Mouse (Mus musculus) MEL (cell line): ENCODE measurements around the gene Hoxa11. TPM values are rescaled to one million over a fixed set of nuclear protein-coding genes. Genes with fewer than 3 reads are reported as not detected.

Source experiments
- DNase-seq: peaks from one replicate; pipeline ENCODE4 v3.0.0; 2011; ENCODE audit warnings: low read depth, low spot score
- H3K27ac ChIP-seq: 2 replicates; pipeline ENCODE4 v1.5.1; 2012; ENCODE audit warnings: low read depth, mild to moderate bottlenecking, control low read depth, low read length, moderate library complexity; ENCODE audit not compliant: control insufficient read depth
- H3K27me3 ChIP-seq, 2 experiments: fragments of 150-350 bp in 1 of 2; sonication (generic) in 1 of 2; 2 replicates each; pipeline ENCODE4 v1.6.1; 2012; ENCODE audit warnings: low read length in 2 of 2, mild to moderate bottlenecking in 2 of 2, improper control_type of control experiment in 1 of 2, moderate library complexity in 1 of 2; ENCODE audit not compliant: insufficient read depth in 2 of 2, control insufficient read depth in 1 of 2
- H3K36me3 ChIP-seq, 2 experiments: 2 replicates each; pipeline ENCODE4 v1.6.1; 2012 to 2014; ENCODE audit warnings: low read length in 2 of 2, improper control_type of control experiment in 1 of 2, inconsistent platforms in 1 of 2, mild to moderate bottlenecking in 1 of 2; ENCODE audit not compliant: insufficient read depth in 2 of 2, control insufficient read depth in 1 of 2
- H3K4me1 ChIP-seq, 2 experiments: fragments of 150-350 bp in 1 of 2; sonication (generic) in 1 of 2; 2 replicates each; pipeline ENCODE4 v1.6.1; 2012; ENCODE audit warnings: low read length in 2 of 2, improper control_type of control experiment in 1 of 2, mild to moderate bottlenecking in 1 of 2; ENCODE audit not compliant: insufficient read depth in 2 of 2, control insufficient read depth in 1 of 2
- H3K4me3 ChIP-seq, 2 experiments: fragments of 150-350 bp in 1 of 2; sonication (generic) in 1 of 2; 2 replicates each; pipeline ENCODE4 v1.5.1; 2012; ENCODE audit warnings: low read depth in 2 of 2, low read length in 2 of 2, mild to moderate bottlenecking in 2 of 2, moderate library complexity in 2 of 2, control low read depth in 1 of 2, improper control_type of control experiment in 1 of 2; ENCODE audit not compliant: control insufficient read depth in 1 of 2, insufficient read depth in 1 of 2
- H3K79me2 ChIP-seq: 2 replicates; pipeline ENCODE4 v1.6.1; 2012; ENCODE audit warnings: mild to moderate bottlenecking, low read length, moderate library complexity; ENCODE audit not compliant: control insufficient read depth, poor library complexity, insufficient read depth
- H3K9ac ChIP-seq: 2 replicates; pipeline ENCODE4 v1.6.1; 2012; ENCODE audit warnings: low read depth, mild to moderate bottlenecking, control low read depth, low read length, moderate library complexity; ENCODE audit not compliant: control insufficient read depth, poor library complexity, severe bottlenecking
- H3K9me3 ChIP-seq: fragments of 150-350 bp; sonication (generic); replicated peaks from 2 replicates; pipeline ENCODE4 v1.6.1; 2012; ENCODE audit warnings: mild to moderate bottlenecking, low read length, improper control_type of control experiment, moderate library complexity; ENCODE audit not compliant: insufficient read depth
- BHLHE40 ChIP-seq: IDR thresholded peaks from 2 replicates; pipeline ENCODE4 v1.6.1; 2012; ENCODE audit warnings: low read depth, mild to moderate bottlenecking, inconsistent platforms, low read length, improper control_type of control experiment, borderline replicate concordance
- E2F4 ChIP-seq: IDR thresholded peaks from 2 replicates; pipeline ENCODE4 v1.6.1; 2011; ENCODE audit warnings: low read depth, low read length, improper control_type of control experiment, borderline replicate concordance
- EP300 ChIP-seq, 2 experiments: IDR thresholded peaks; 2 replicates each; pipeline ENCODE4 v1.6.1; 2011; ENCODE audit warnings: improper control_type of control experiment in 2 of 2, low read length in 2 of 2, low read depth in 1 of 2, mild to moderate bottlenecking in 1 of 2
- GABPA ChIP-seq: IDR thresholded peaks from 2 replicates; pipeline ENCODE4 v1.6.1; 2012; ENCODE audit warnings: low read depth, mild to moderate bottlenecking, inconsistent platforms, low read length, improper control_type of control experiment, moderate library complexity
- KAT2A ChIP-seq: conservative IDR thresholded peaks from 2 replicates; pipeline ENCODE4 v1.6.1; 2012; ENCODE audit warnings: low read depth, low read length, improper control_type of control experiment, inconsistent platforms
- MAFK ChIP-seq: IDR thresholded peaks from 2 replicates; pipeline ENCODE4 v1.6.1; 2011; ENCODE audit warnings: low read depth, mild to moderate bottlenecking, low read length, improper control_type of control experiment, borderline replicate concordance
- MAX ChIP-seq: IDR thresholded peaks from 2 replicates; pipeline ENCODE4 v1.6.1; 2011; ENCODE audit warnings: low read length, improper control_type of control experiment
- MAZ ChIP-seq: IDR thresholded peaks from 2 replicates; pipeline ENCODE4 v1.6.1; 2012; ENCODE audit warnings: low read depth, mild to moderate bottlenecking, inconsistent platforms, low read length, improper control_type of control experiment
- NELFE ChIP-seq: IDR thresholded peaks from 2 replicates; pipeline ENCODE4 v1.6.1; 2011; ENCODE audit warnings: low read depth, low read length, improper control_type of control experiment
- NRF1 ChIP-seq: IDR thresholded peaks from 2 replicates; pipeline ENCODE4 v1.6.1; 2014; ENCODE audit warnings: low read depth, mild to moderate bottlenecking, inconsistent platforms, low read length, improper control_type of control experiment, moderate library complexity; ENCODE audit not compliant: poor library complexity, insufficient read depth, severe bottlenecking
- POLR2A ChIP-seq, 2 experiments: IDR thresholded peaks; 2 replicates each; pipeline ENCODE4 v1.6.1; 2011 to 2012; ENCODE audit warnings: low read length in 2 of 2, mild to moderate bottlenecking in 2 of 2, control low read depth in 1 of 2, improper control_type of control experiment in 1 of 2, low read depth in 1 of 2, moderate library complexity in 1 of 2; ENCODE audit not compliant: control insufficient read depth in 1 of 2, insufficient read depth in 1 of 2, poor library complexity in 1 of 2
- POLR2AphosphoS2 ChIP-seq: IDR thresholded peaks from 2 replicates; pipeline ENCODE4 v1.6.1; 2011; ENCODE audit warnings: low read length, improper control_type of control experiment
- RCOR1 ChIP-seq: IDR thresholded peaks from 2 replicates; pipeline ENCODE4 v1.6.1; 2012; ENCODE audit warnings: low read depth, mild to moderate bottlenecking, inconsistent platforms, low read length, improper control_type of control experiment
- SMC3 ChIP-seq: IDR thresholded peaks from 2 replicates; pipeline ENCODE4 v1.6.1; 2011; ENCODE audit warnings: low read depth, low read length, improper control_type of control experiment
- TAL1 ChIP-seq: IDR thresholded peaks from 2 replicates; pipeline ENCODE4 v1.6.1; 2012; ENCODE audit warnings: mild to moderate bottlenecking, inconsistent platforms, low read length, moderate library complexity, mixed read lengths
- USF1 ChIP-seq: IDR thresholded peaks from 2 replicates; pipeline ENCODE4 v1.6.1; 2014; ENCODE audit warnings: low read depth, mild to moderate bottlenecking, inconsistent platforms, low read length, improper control_type of control experiment, moderate library complexity
- USF2 ChIP-seq, 2 experiments: IDR thresholded peaks; 2 replicates each; pipeline ENCODE4 v1.6.1; 2011 to 2012; ENCODE audit warnings: improper control_type of control experiment in 2 of 2, low read length in 2 of 2, borderline replicate concordance in 1 of 2, inconsistent platforms in 1 of 2, low read depth in 1 of 2, mild to moderate bottlenecking in 1 of 2; ENCODE audit not compliant: insufficient read depth in 1 of 2
- ZC3H11A ChIP-seq: IDR thresholded peaks from 2 replicates; pipeline ENCODE4 v1.6.1; 2012; ENCODE audit warnings: low read depth, mild to moderate bottlenecking, inconsistent platforms, low read length, improper control_type of control experiment
- ZMIZ1 ChIP-seq: IDR thresholded peaks from 2 replicates; pipeline ENCODE4 v1.6.1; 2012; ENCODE audit warnings: low read depth, mild to moderate bottlenecking, inconsistent platforms, low read length, improper control_type of control experiment, moderate library complexity
- ZNF384 ChIP-seq: IDR thresholded peaks from 2 replicates; pipeline ENCODE4 v1.6.1; 2012; ENCODE audit warnings: low read depth, mild to moderate bottlenecking, inconsistent platforms, low read length, improper control_type of control experiment
- polyA plus RNA-seq, 2 experiments: library from polyadenylated mRNA; stranded (reverse) in 1 of 2; unstranded in 1 of 2; fragments of >175 nt in 1 of 2; fragments of >200 nt in 1 of 2; gene quantifications; 2 replicates each; pipeline versions ENCODE4 v1.2.1 to v1.2.4; 2012; ENCODE audit warnings: low replicate concordance in 2 of 2, low read depth in 1 of 2; ENCODE audit not compliant: insufficient read length in 2 of 2, insufficient read depth in 1 of 2, missing spikeins in 1 of 2
- total RNA-seq: library from RNA; depleted of rRNA; stranded (reverse); fragments of 300-350 nt; gene quantifications from 2 replicates; pipeline ENCODE4 v1.2.3, GENCODE M21; 2012

Hoxa11 gene
- total and polyA plus RNA-seq, 3 experiments, result not detected

- TF ChIP-seq EP300 (IDR thresholded peaks at IDR 0.05; ENCODE audit: low read depth in 1 of 2, low read length in 2 of 2), result no peak
- no peak for TF ChIP-seq POLR2AphosphoS2
- no peak for TF ChIP-seq SMC3
- TF ChIP-seq, all 39 proteins: peak for 0
Measured at GRCm38 (mm10) chr6:52265306-52265912, 19.8 kb upstream of the Hoxa11 start (continued).

GRCm38 (mm10) chr6:52264106-52264790, 18.6 kb upstream of the Hoxa11 start:
- H3K4me3 ChIP-seq, result no peak overlapping the region
- no peak for TF ChIP-seq KAT2A
- TF ChIP-seq NRF1, result no peak
- TF ChIP-seq NELFE, result no peak
- no peak for TF ChIP-seq BHLHE40
- TF ChIP-seq ZNF384, result no peak
- TF ChIP-seq ZMIZ1, result no peak
- no peak for TF ChIP-seq POLR2A (IDR thresholded peaks at IDR 0.05; ENCODE audit: control insufficient read depth in 1 of 2, insufficient read depth in 1 of 2, low read depth in 1 of 2, low read length in 2 of 2, poor library complexity in 1 of 2)
- no peak for TF ChIP-seq USF2 (IDR thresholded peaks at IDR 0.05; ENCODE audit: borderline replicate concordance in 1 of 2, insufficient read depth in 1 of 2, low read depth in 1 of 2, low read length in 2 of 2)
- no peak for TF ChIP-seq MAX
- TF ChIP-seq GABPA, result no peak
- no peak for TF ChIP-seq MAZ
- TF ChIP-seq RCOR1, result no peak
- no peak overlapping the region for H3K9ac ChIP-seq
- no peaks in the 10 kb centered on the region for H3K9me3 ChIP-seq
- no peaks in the 10 kb centered on the region for H3K79me2 ChIP-seq
- no peak for DNase-seq
- H3K27ac ChIP-seq, result no peak overlapping the region
- no peaks in the 10 kb centered on the region for H3K27me3 ChIP-seq
- H3K36me3 ChIP-seq, result no peaks in the 10 kb centered on the region
- H3K4me1 ChIP-seq, result no peaks in the 10 kb centered on the region

DNA sequence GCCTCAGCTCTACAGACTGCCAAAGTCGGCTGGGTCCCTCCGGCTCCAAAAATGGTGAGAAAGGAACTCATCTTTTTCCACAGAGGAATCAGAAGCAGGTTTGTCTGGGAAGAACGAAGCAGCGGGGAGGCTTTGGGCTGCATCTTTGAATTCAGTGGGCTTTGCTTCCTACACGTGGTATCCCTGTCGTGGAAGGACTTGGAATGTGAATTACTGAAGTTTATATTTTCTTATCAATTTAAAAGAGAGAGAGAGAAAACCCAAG, 17.6 kb upstream of the Hoxa11 start:
- H3K9ac ChIP-seq, result no peak overlapping the region

More for the DNA sequence above, 17.6 kb upstream of the Hoxa11 start:
- H3K9me3 ChIP-seq, result no peaks in the 10 kb centered on the region
- no peak overlapping the region for H3K4me3 ChIP-seq
- no peaks in the 10 kb centered on the region for H3K79me2 ChIP-seq
- H3K4me1 ChIP-seq, result no peaks in the 10 kb centered on the region
- H3K27ac ChIP-seq, result no peak overlapping the region
- no peaks in the 10 kb centered on the region for H3K36me3 ChIP-seq
- TF ChIP-seq SMC3, result no peak
- no peak for TF ChIP-seq NRF1
- TF ChIP-seq TAL1, result no peak
- no peak for TF ChIP-seq USF1
- TF ChIP-seq ZC3H11A, result no peak
- TF ChIP-seq POLR2A (IDR thresholded peaks at IDR 0.05; ENCODE audit: control insufficient read depth in 1 of 2, insufficient read depth in 1 of 2, low read depth in 1 of 2, low read length in 2 of 2, poor library complexity in 1 of 2), result no peak
- no peak for TF ChIP-seq GABPA
- no peak for TF ChIP-seq E2F4
- no peak for TF ChIP-seq RCOR1
- no peak for TF ChIP-seq MAFK
- DNase-seq, result no peak
- no peaks in the 10 kb centered on the region for H3K27me3 ChIP-seq
